Mouse (Mus musculus): ENCODE data around the gene Dcdc2b.

Dcdc2b gene

GRCm38 (mm10) chr4:129614093-129614492, at the start of gene Dcdc2b:
Gene Dcdc2b (minus strand): TSS chr4:129614257.
- POLR2A ChIA-PET = interaction anchor here in 3 of 4 experiments (0.9 to 2.3 kb wide), 11 partner anchors 9 to 153 kb away, joined by 3 to 11 read pairs (median 3); partner anchors contain the start of genes Txlna (in 3 of the 3), Ccdc28b (in 2 of the 3), Bsdc1 (in 1 of the 3) and Eif3i (in 1 of the 3)
- CTCF ChIA-PET = interaction anchor here in 1 of 4 experiments (0.7 to 1.4 kb wide), 3 partner anchors 37 to 345 kb away, joined by 3 to 6 read pairs (median 3); partner anchors contain the start of gene Kpna6

GRCm38 (mm10) chr4:129662255-129662813, 48.3 kb upstream of the Dcdc2b start:
- CTCF ChIA-PET = no interaction called here
- POLR2A ChIA-PET = interaction anchor here in 2 of 4 experiments (0.6 to 0.8 kb wide), 2 partner anchors 20 to 21 kb away, joined by 3 read pairs; partner anchors contain the start of gene Txlna (in 1 of the 2)

GRCm38 (mm10) chr4:129661584-129661983, 47.5 kb upstream of the Dcdc2b start:
- POLR2A ChIA-PET = interaction anchor here in 2 of 4 experiments (0.6 to 0.7 kb wide), 2 partner anchors 17 to 19 kb away, joined by 3 read pairs; no protein-coding TSS in a partner anchor
- CTCF ChIA-PET = interaction anchor here in 1 of 4 experiments (1.1 kb wide), 1 partner anchor 85 kb away, joined by 3 read pairs; no protein-coding TSS in a partner anchor

GRCm38 (mm10) chr4:129654770-129655169, 40.7 kb upstream of the Dcdc2b start:
- POLR2A ChIA-PET = interaction anchor here in 2 of 4 experiments (0.6 to 1.7 kb wide), 8 partner anchors 8 to 122 kb away, joined by 3 to 5 read pairs (median 3); partner anchors contain the start of genes Txlna (in 2 of the 2) and Tmem39b (in 1 of the 2)

GRCm38 (mm10) chr4:129650359-129650758, 36.3 kb upstream of the Dcdc2b start:
- CTCF ChIA-PET = interaction anchor here in 2 of 4 experiments (0.5 to 0.7 kb wide), 4 partner anchors 9 to 874 kb away, joined by 3 to 5 read pairs (median 3); partner anchors contain the start of gene Txlna (in 1 of the 2)

More at GRCm38 (mm10) chr4:129654770-129655169, 40.7 kb upstream of the Dcdc2b start:
- CTCF ChIA-PET = interaction anchor here in 2 of 4 experiments (0.5 kb wide), 2 partner anchors 52 to 116 kb away, joined by 4 to 9 read pairs; no protein-coding TSS in a partner anchor

GRCm38 (mm10) chr4:129648656-129649055, 34.6 kb upstream of the Dcdc2b start:
- CTCF ChIA-PET = no interaction called here
- POLR2A ChIA-PET = interaction anchor here in 2 of 4 experiments (0.7 to 1.2 kb wide), 5 partner anchors 12 to 48 kb away, joined by 3 to 5 read pairs (median 3); partner anchors contain the start of gene Tmem39b (in 1 of the 2)

More at GRCm38 (mm10) chr4:129650359-129650758, 36.3 kb upstream of the Dcdc2b start:
- POLR2A ChIA-PET = interaction anchor here in 1 of 4 experiments (0.7 to 3.7 kb wide), 3 partner anchors 9 to 23 kb away, joined by 3 to 20 read pairs (median 3); partner anchors contain the start of gene Txlna

GRCm38 (mm10) chr4:129645204-129645603, 31.1 kb upstream of the Dcdc2b start:
- CTCF ChIA-PET = interaction anchor here in 1 of 4 experiments (0.7 to 1.6 kb wide), 2 partner anchors 8 to 146 kb away, joined by 3 read pairs; no protein-coding TSS in a partner anchor
- POLR2A ChIA-PET = interaction anchor here in 2 of 4 experiments (0.5 to 17.2 kb wide), 13 partner anchors 8 to 51 kb away, joined by 3 to 255 read pairs (median 4); partner anchors contain the start of genes Ccdc28b (in 2 of the 2), Iqcc (in 1 of the 2) and Tmem39b (in 1 of the 2)

GRCm38 (mm10) chr4:129641756-129642155, 27.7 kb upstream of the Dcdc2b start:
- ChIA-PET POLR2A (interaction anchor here in 3 of 4 experiments (0.7 to 17.2 kb wide), 31 partner anchors 9 to 181 kb away, joined by 3 to 255 read pairs (median 7); partner anchors contain the start of genes Bsdc1 (in 2 of the 3), Ccdc28b (in 2 of the 3), Iqcc (in 2 of the 3) and Marcksl1 (in 2 of the 3)), CTCF (interaction anchor here in 3 of 4 experiments (0.5 to 2.0 kb wide), 5 partner anchors 33 to 600 kb away, joined by 3 to 8 read pairs (median 5); partner anchors contain the start of gene Tmem39b (in 1 of the 3))

- POLR2A ChIA-PET = interaction anchor here (0.5 to 17.2 kb wide), 116 partner anchors 9 to 919 kb away, joined by 3 to 255 read pairs (median 4); partner anchors contain the start of genes Tmem39b (in 4 of the 4), Dcdc2b (in 3 of the 4), Iqcc (in 3 of the 4) and Kpna6 (in 3 of the 4)
These were observed 26.8 kb upstream of the Dcdc2b start, which contains the start of gene Txlna for GRCm38 (mm10) chr4:129640638-129641467. Gene Txlna (minus strand): TSS chr4:129641065.

GRCm38 (mm10) chr4:129640101-129640637, 26.1 kb upstream of the Dcdc2b start:
- ChIA-PET POLR2A (interaction anchor here (0.6 to 17.2 kb wide), 79 partner anchors 8 to 880 kb away, joined by 3 to 255 read pairs (median 5); partner anchors contain the start of genes Tmem39b (in 4 of the 4), Dcdc2b (in 3 of the 4), Marcksl1 (in 3 of the 4) and Bsdc1 (in 2 of the 4)), CTCF (interaction anchor here in 3 of 4 experiments (0.5 to 2.0 kb wide), 12 partner anchors 11 to 502 kb away, joined by 3 to 14 read pairs (median 3); partner anchors contain the start of gene Kpna6 (in 2 of the 3))

More at GRCm38 (mm10) chr4:129640638-129641467, 26.8 kb upstream of the Dcdc2b start, which contains the start of gene Txlna:
- CTCF ChIA-PET = interaction anchor here (0.6 to 2.0 kb wide), 24 partner anchors 9 to 546 kb away, joined by 3 to 14 read pairs (median 3); partner anchors contain the start of genes Kpna6 (in 3 of the 4) and Tmem39b (in 1 of the 4)

- ChIA-PET POLR2A (interaction anchor here in 2 of 4 experiments (0.5 to 17.2 kb wide), 6 partner anchors 11 to 102 kb away, joined by 3 to 255 read pairs (median 4); partner anchors contain the start of genes Ccdc28b (in 1 of the 2) and Iqcc (in 1 of the 2)), CTCF (interaction anchor here in 1 of 4 experiments (0.6 kb wide), 1 partner anchor 1014 kb away, joined by 8 read pairs; no protein-coding TSS in a partner anchor)
These were observed 25.2 kb upstream of the Dcdc2b start for GRCm38 (mm10) chr4:129639221-129639620.

GRCm38 (mm10) chr4:129633852-129634251, 19.8 kb upstream of the Dcdc2b start:
- POLR2A ChIA-PET = interaction anchor here (0.5 to 17.7 kb wide), 15 partner anchors 5 to 762 kb away, joined by 3 to 255 read pairs (median 4); partner anchors contain the start of genes Ccdc28b (in 2 of the 4), Iqcc (in 1 of the 4), Marcksl1 (in 1 of the 4) and Txlna (in 1 of the 4)
- CTCF ChIA-PET = interaction anchor here (0.5 to 1.4 kb wide), 7 partner anchors 9 to 345 kb away, joined by 3 to 14 read pairs (median 3); partner anchors contain the start of gene Ccdc28b (in 1 of the 4)

GRCm38 (mm10) chr4:129631867-129632266, 17.8 kb upstream of the Dcdc2b start:
- ChIA-PET CTCF (interaction anchor here in 1 of 4 experiments (1.2 kb wide), 2 partner anchors 23 to 456 kb away, joined by 3 to 6 read pairs; no protein-coding TSS in a partner anchor), POLR2A (interaction anchor here in 3 of 4 experiments (0.7 to 17.7 kb wide), 9 partner anchors 6 to 151 kb away, joined by 3 to 255 read pairs (median 6); partner anchors contain the start of genes Txlna (in 3 of the 3), Ccdc28b (in 2 of the 3) and Iqcc (in 1 of the 3))

GRCm38 (mm10) chr4:129630944-129631343, 16.9 kb upstream of the Dcdc2b start:
- ChIA-PET CTCF (interaction anchor here in 1 of 4 experiments (1.2 kb wide), 2 partner anchors 22 to 457 kb away, joined by 3 to 6 read pairs; no protein-coding TSS in a partner anchor), POLR2A (interaction anchor here in 2 of 4 experiments (0.9 to 17.7 kb wide), 11 partner anchors 5 to 150 kb away, joined by 3 to 255 read pairs (median 5); partner anchors contain the start of genes Txlna (in 2 of the 2), Ccdc28b (in 1 of the 2) and Iqcc (in 1 of the 2))

- POLR2A ChIA-PET = interaction anchor here in 3 of 4 experiments (0.5 to 17.7 kb wide), 13 partner anchors 8 to 96 kb away, joined by 3 to 255 read pairs (median 5); partner anchors contain the start of genes Tmem39b (in 2 of the 3) and Txlna (in 2 of the 3)
- CTCF ChIA-PET = interaction anchor here in 3 of 4 experiments (3.0 to 4.3 kb wide), 3 partner anchors 17 to 18 kb away, joined by 10 to 17 read pairs (median 16); no protein-coding TSS in a partner anchor
These were observed 12.0 kb upstream of the Dcdc2b start for GRCm38 (mm10) chr4:129626035-129626434.
